In the genomic region with DNA sequence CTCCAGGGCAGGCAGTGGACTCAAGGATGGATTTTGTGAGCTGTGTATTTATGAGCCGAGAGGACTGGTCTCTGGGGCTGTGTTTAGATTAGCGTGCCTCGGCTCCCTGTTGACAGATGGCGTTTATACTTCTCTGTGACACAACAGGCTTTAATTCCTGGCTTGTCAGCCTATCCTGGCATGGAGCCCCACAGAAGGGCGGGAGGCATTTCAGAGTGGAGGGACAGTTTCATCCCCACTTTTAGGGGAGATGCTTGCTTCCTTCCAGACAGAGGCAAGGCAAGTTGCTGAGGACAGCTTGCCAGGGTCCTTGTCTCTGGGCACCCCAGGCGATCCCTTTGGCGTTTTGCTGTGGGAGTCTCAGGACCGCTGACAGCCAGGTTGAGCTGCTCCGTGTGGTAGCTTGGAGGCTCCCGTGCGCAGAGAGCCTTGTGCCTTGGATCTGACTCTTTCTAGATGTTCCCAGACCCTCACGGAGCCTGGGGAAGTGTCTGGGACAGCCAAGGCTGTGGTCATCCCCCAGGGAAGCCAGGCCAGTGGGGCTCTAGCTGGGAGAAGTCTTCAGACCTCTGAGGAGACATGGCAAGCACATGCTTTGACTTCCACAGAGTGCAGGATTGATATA, we compare ENCODE assay signal across 10 mouse cellular contexts. TPM values are rescaled to one million over a fixed set of nuclear protein-coding genes. Genes with fewer than 3 reads are reported as not detected.
DNase-seq lines count a peak whose midpoint lies in the region; ATAC-seq and TF ChIP-seq lines count a peak whose summit lies in the region.
"Had no signal": no experiment of that assay in that cellular context is flagged by ENCODE, and none has a peak within 500 bp of the region (broad histone marks: within the 10 kb centered on the region; RNA-seq: fewer than 3 reads in every experiment).

No protein-coding gene starts in this region.

- no peak overlapping the region for H3K4me2 ChIP-seq in hindbrain, embryonic 14.5 days (replicated peaks)

- H3K36me3 ChIP-seq in hindbrain, embryonic 14.5 days (replicated peaks; ENCODE audit: control insufficient read depth, insufficient read depth): no peaks in the 10 kb centered on the region

- no peaks in the 10 kb centered on the region for H3K4me1 ChIP-seq in hindbrain, embryonic 14.5 days (replicated peaks; ENCODE audit: control insufficient read depth, insufficient read depth, low read length)

- no peak for TF ChIP-seq CTCF in gastrocnemius, adult 2 months (IDR thresholded peaks at IDR 0.05)

- no peak overlapping the region for H3K4me3 ChIP-seq in gastrocnemius, adult 2 months
- H3K4me3 ChIP-seq in hindbrain, embryonic 14.5 days (replicated peaks; ENCODE audit: low read length): no peak overlapping the region
- H3K4me3 ChIP-seq: erythroblast, embryonic 14.5 days; layer of hippocampus, adult 2 months had no signal

- no peaks in the 10 kb centered on the region for H3K9me3 ChIP-seq in hindbrain, embryonic 14.5 days (ENCODE audit: control insufficient read depth, low read length)

- H3K9ac ChIP-seq in hindbrain, embryonic 14.5 days: no peak overlapping the region

- no peak for ATAC-seq in hindbrain, embryonic 14.5 days (ENCODE audit: low FRiP score)

- no peaks in the 10 kb centered on the region for H3K27me3 ChIP-seq in hindbrain, embryonic 14.5 days (ENCODE audit: control insufficient read depth, insufficient read depth, low read length)

- peak overlapping the region; percentile 1; the same call in 1 of the 2 replicates for H3K27ac ChIP-seq in gastrocnemius, adult 2 months
- H3K27ac ChIP-seq in hindbrain, embryonic 14.5 days: no peak overlapping the region
- H3K27ac ChIP-seq: layer of hippocampus, adult 2 months had no signal

- WGBS in hindbrain, embryonic 14.5 days: 56% methylated on average over 12 of the region's 12 CpGs

- intact Hi-C loops in gastrocnemius, adult 2 months (cut with DNase I): no loop called here
- intact Hi-C loops in gastrocnemius, postnatal 36 days (cut with DNase I): no loop called here

- peak; percentile 44 for DNase-seq in gastrocnemius, adult 2 months
- no peak for DNase-seq in gastrocnemius, postnatal 36 days
- peak; percentile 31 for DNase-seq in urinary bladder, postnatal 14 days (ENCODE audit: low spot score)
- DNase-seq in urinary bladder, adult 2 months (ENCODE audit: low spot score): no peak
- peak; percentile 46 to 65 for DNase-seq in layer of hippocampus, postnatal 14 days (ENCODE audit: low spot score in 2 of 2)
- peak; percentile 10 to 12 for DNase-seq in urinary bladder, postnatal 36 days (ENCODE audit: low spot score in 2 of 2)
- no peak for DNase-seq in ovary, postnatal 10 days (ENCODE audit: low spot score)
- DNase-seq in hindbrain, embryonic 14.5 days (ENCODE audit: low spot score): no peak

RNA-seq across cellular contexts. Expression of gene Hmcn2, which starts 23.6 kb away (rescaled TPM):
- 10 to 100 TPM; 21.6 to 36.8 TPM for total RNA-seq in gastrocnemius, adult 2 months (2021)
- total RNA-seq in gastrocnemius, postnatal 36 days (2021): 10 to 100 TPM; 28.6 to 30.1 TPM
- polyA plus RNA-seq in urinary bladder, adult 2 months (2012; rRNA removed): 45.4 and 53.8 TPM in 2 replicates
- total RNA-seq in layer of hippocampus, postnatal 14 days (2021): under 1 TPM; 0.30 to 0.69 TPM
- 0.14 and 0.37 TPM in 2 replicates for polyA plus RNA-seq in hindbrain, embryonic 14.5 days (2014; fragmentation: Nextera tagmentation; extraction: Ambion mirVana)
- polyA plus RNA-seq: erythroblast, embryonic 14.5 days had no signal

Comparison
In these comparisons a context has a peak if more than half of its experiments do, and no peak if none do; other contexts are left out.
1. DNase-seq: peak in gastrocnemius, adult 2 months (single experiment), urinary bladder, postnatal 14 days (single experiment), layer of hippocampus, postnatal 14 days (2 of 2) and urinary bladder, postnatal 36 days (2 of 2); none in gastrocnemius, postnatal 36 days (0 of 2), urinary bladder, adult 2 months (single experiment), ovary, postnatal 10 days (single experiment) and hindbrain, embryonic 14.5 days (single experiment).
2. RNA of gene Hmcn2, which starts 23.6 kb away (total RNA-seq): 21.6 to 36.8 TPM in gastrocnemius, adult 2 months and 28.6 to 30.1 TPM in gastrocnemius, postnatal 36 days; 0.30 to 0.69 TPM in layer of hippocampus, postnatal 14 days; every median in the first group is over 10 times any median in the second.